Mouse (Mus musculus) E14TG2a.4 (cell line): Measurements from ENCODE around the gene Cdyl2.

Experiments
- H3K27me3 ChIP-seq: 2 replicates; pipeline ENCODE4 v1.6.1; 2014; ENCODE audit warnings: low read length, control low read depth; ENCODE audit not compliant: insufficient read depth
- H3K36me3 ChIP-seq: 2 replicates; pipeline ENCODE4 v1.6.1; 2014; ENCODE audit warnings: low read length, control low read depth; ENCODE audit not compliant: insufficient read depth
- H3K4me1 ChIP-seq: replicated peaks from 2 replicates; pipeline ENCODE4 v1.6.1; 2014; ENCODE audit warnings: low read depth, low read length, control low read depth
- H3K4me3 ChIP-seq: replicated peaks from 2 replicates; pipeline ENCODE4 v1.5.1; 2014; ENCODE audit warnings: mild to moderate bottlenecking, low read length
- H3K9me3 ChIP-seq: 2 replicates; pipeline ENCODE4 v1.6.1; 2014; ENCODE audit warnings: low read length, control low read depth
- CTCF ChIP-seq: conservative IDR thresholded peaks from 2 replicates; pipeline ENCODE4 v1.5.1; 2014; ENCODE audit warnings: low read length
- NANOG ChIP-seq: IDR thresholded peaks from 2 replicates; pipeline ENCODE4 v1.6.1; 2014; ENCODE audit warnings: borderline replicate concordance, low read length, mixed read lengths
- POU5F1 ChIP-seq: IDR thresholded peaks from 2 replicates; pipeline ENCODE4 v1.6.1; 2014; ENCODE audit warnings: low read length, borderline replicate concordance

Cdyl2 gene

GRCm38 (mm10) chr8:116573085-116573484 is 159.7 kb downstream of the Cdyl2 start:
- Histone ChIP-seq H3K4me3 (no peak overlapping the region), H3K9me3 (no peaks in the 10 kb centered on the region), H3K4me1 (peaks cover 51% of the 10 kb centered on the region), H3K27me3 (no peaks in the 10 kb centered on the region), H3K36me3 (peaks cover 87% of the 10 kb centered on the region)
- peak; percentile 38; the same call in 1 of the 2 replicates for TF ChIP-seq NANOG
- TF ChIP-seq POU5F1 = peak; percentile 73; the same call in 1 of the 2 replicates
- TF ChIP-seq CTCF = no peak

- no peaks in the 10 kb centered on the region for H3K27me3 ChIP-seq
- H3K4me1 ChIP-seq = no peaks in the 10 kb centered on the region
- no peaks in the 10 kb centered on the region for H3K9me3 ChIP-seq
- no peaks in the 10 kb centered on the region for H3K36me3 ChIP-seq
- TF ChIP-seq NANOG (no peak), POU5F1 (no peak), CTCF (no peak)
- no peak overlapping the region for H3K4me3 ChIP-seq
These were observed 180.0 kb downstream of the Cdyl2 start for GRCm38 (mm10) chr8:116552778-116553177.

GRCm38 (mm10) chr8:116552255-116552654 is 180.5 kb downstream of the Cdyl2 start:
- no peaks in the 10 kb centered on the region for H3K4me1 ChIP-seq
- no peaks in the 10 kb centered on the region for H3K36me3 ChIP-seq
- no peaks in the 10 kb centered on the region for H3K27me3 ChIP-seq
- no peaks in the 10 kb centered on the region for H3K9me3 ChIP-seq
- TF ChIP-seq POU5F1 (no peak), CTCF (no peak), NANOG (no peak)
- H3K4me3 ChIP-seq = no peak overlapping the region

- Histone ChIP-seq H3K4me1 (no peaks in the 10 kb centered on the region), H3K27me3 (peaks cover 38% of the 10 kb centered on the region), H3K36me3 (no peaks in the 10 kb centered on the region), H3K4me3 (no peak overlapping the region), H3K9me3 (no peaks in the 10 kb centered on the region)
- TF ChIP-seq NANOG (no peak), CTCF (no peak), POU5F1 (no peak)
These were observed 189.4 kb downstream of the Cdyl2 start for GRCm38 (mm10) chr8:116543366-116543765.

GRCm38 (mm10) chr8:116542842-116543241 is 189.9 kb downstream of the Cdyl2 start:
- H3K4me3 ChIP-seq = no peak overlapping the region
- no peaks in the 10 kb centered on the region for H3K4me1 ChIP-seq
- H3K27me3 ChIP-seq = peaks cover 42% of the 10 kb centered on the region
- TF ChIP-seq POU5F1 (no peak), CTCF (no peak)
- H3K9me3 ChIP-seq = no peaks in the 10 kb centered on the region
- no peaks in the 10 kb centered on the region for H3K36me3 ChIP-seq

- TF ChIP-seq CTCF = no peak
- TF ChIP-seq NANOG = no peak
- TF ChIP-seq POU5F1 = no peak
- H3K4me1 ChIP-seq = no peaks in the 10 kb centered on the region
- H3K4me3 ChIP-seq = no peak overlapping the region
- H3K36me3 ChIP-seq = no peaks in the 10 kb centered on the region
- peaks cover 58% of the 10 kb centered on the region for H3K27me3 ChIP-seq
- no peaks in the 10 kb centered on the region for H3K9me3 ChIP-seq
These were observed 192.7 kb downstream of the Cdyl2 start for GRCm38 (mm10) chr8:116540136-116540535.

GRCm38 (mm10) chr8:116538763-116539162 is 194.0 kb downstream of the Cdyl2 start:
- peaks cover 67% of the 10 kb centered on the region for H3K27me3 ChIP-seq
- H3K4me1 ChIP-seq = no peaks in the 10 kb centered on the region
- no peaks in the 10 kb centered on the region for H3K36me3 ChIP-seq
- H3K4me3 ChIP-seq = no peak overlapping the region
- peaks cover 4% of the 10 kb centered on the region for H3K9me3 ChIP-seq
- TF ChIP-seq CTCF = no peak

- Histone ChIP-seq H3K27me3 (peaks cover 56% of the 10 kb centered on the region), H3K9me3 (peaks cover 15% of the 10 kb centered on the region), H3K4me3 (no peak overlapping the region), H3K4me1 (no peaks in the 10 kb centered on the region), H3K36me3 (no peaks in the 10 kb centered on the region)
- TF ChIP-seq POU5F1 = no peak
- no peak for TF ChIP-seq CTCF
- TF ChIP-seq NANOG = no peak
These were observed 196.0 kb downstream of the Cdyl2 start for GRCm38 (mm10) chr8:116536786-116537185.

- Histone ChIP-seq H3K36me3 (no peaks in the 10 kb centered on the region), H3K27me3 (peaks cover 36% of the 10 kb centered on the region), H3K4me3 (no peak overlapping the region), H3K4me1 (no peaks in the 10 kb centered on the region), H3K9me3 (peaks cover 15% of the 10 kb centered on the region)
- TF ChIP-seq NANOG (no peak), CTCF (peak; percentile 26; the same call in 1 of the 2 replicates), POU5F1 (no peak)
These were observed 199.7 kb downstream of the Cdyl2 start for GRCm38 (mm10) chr8:116533081-116533480.
